Mouse (Mus musculus) midbrain, embryonic 11.5 days (tissue): ENCODE results near the gene Nom1. TPM values are rescaled to one million over a fixed set of nuclear protein-coding genes. Genes with fewer than 3 reads are reported as not detected.

ENCODE experiments used
- ATAC-seq: fragments of 200-750 bp; cut with Nextera tagmentation; 2 replicates; pipeline ENCODE4 v1.8.0; 2017; ENCODE audit warnings: moderate TSS enrichment, moderate library complexity; ENCODE audit not compliant: low FRiP score
- DNase-seq: peaks from one replicate; pipeline ENCODE4 v3.0.0; 2015; ENCODE audit warnings: low spot score; ENCODE audit errors: missing footprints
- H3K27ac ChIP-seq: fragments of 300-500 bp; sonication (generic); 2 replicates; pipeline ENCODE4 v1.5.1; 2014; ENCODE audit warnings: low read depth, low read length
- H3K27me3 ChIP-seq: fragments of 300-500 bp; sonication (generic); 2 replicates; pipeline ENCODE4 v1.6.1; 2014; ENCODE audit warnings: mild to moderate bottlenecking, low read length, moderate library complexity, mixed read lengths; ENCODE audit not compliant: control insufficient read depth, insufficient read depth
- H3K36me3 ChIP-seq: fragments of 300-500 bp; sonication (generic); 2 replicates; pipeline ENCODE4 v1.6.1; 2014; ENCODE audit warnings: mild to moderate bottlenecking, low read length, moderate library complexity, mixed read lengths; ENCODE audit not compliant: control insufficient read depth, insufficient read depth
- H3K4me1 ChIP-seq: fragments of 300-500 bp; sonication (generic); 2 replicates; pipeline ENCODE4 v1.6.1; 2014; ENCODE audit warnings: low read length; ENCODE audit not compliant: control insufficient read depth, insufficient read depth
- H3K4me2 ChIP-seq: fragments of 300-500 bp; sonication (generic); 2 replicates; pipeline ENCODE4 v1.6.1; 2014; ENCODE audit warnings: mild to moderate bottlenecking, moderate library complexity
- H3K4me3 ChIP-seq: fragments of 300-500 bp; sonication (generic); 2 replicates; pipeline ENCODE4 v1.5.1; 2014; ENCODE audit warnings: low read depth, low read length
- H3K9ac ChIP-seq: fragments of 300-500 bp; sonication (generic); 2 replicates; pipeline ENCODE4 v1.6.1; 2014; ENCODE audit warnings: low read length
- H3K9me3 ChIP-seq: fragments of 300-500 bp; sonication (generic); 2 replicates; pipeline ENCODE4 v1.6.1; 2016; ENCODE audit warnings: low read length; ENCODE audit not compliant: control insufficient read depth
- WGBS: fragments of 180-500 bp; shearing (Covaris S2); extraction: QIAGEN DNeasy Blood & Tissue Kit; methylation state at CpG from one replicate; pipeline ENCODE4 v1.1.7; 2014; 5-methylcytosine and 5-hydroxymethylcytosine counted together
- polyA plus RNA-seq: library from polyadenylated mRNA; unstranded; fragments of >200 nt; fragmentation: Nextera tagmentation; extraction: Ambion mirVana; gene quantifications from 2 replicates; pipeline ENCODE4 v1.2.1, GENCODE M21; 2014

Nom1 gene
- polyA plus RNA-seq, 1 experiment from 2014 or later = 26.4 TPM

- Histone ChIP-seq H3K27me3 (peaks cover 92% of the 10 kb centered on the region), H3K4me3 (no peak overlapping the region), H3K9ac (no peak overlapping the region), H3K27ac (no peak overlapping the region), H3K36me3 (no peaks in the 10 kb centered on the region), H3K4me1 (no peaks in the 10 kb centered on the region), H3K9me3 (no peaks in the 10 kb centered on the region), H3K4me2 (no peak overlapping the region)
- ATAC-seq (no peak), DNase-seq (peak; percentile 92)
- WGBS = under 1% methylated on average over 10 of the region's 10 CpGs
Measured at GRCm38 (mm10) chr5:29485941-29486320, 51.5 kb downstream of the Nom1 start.

GRCm38 (mm10) chr5:29487321-29487720 is 52.9 kb downstream of the Nom1 start:
- ATAC-seq (no peak), DNase-seq (peak; percentile 91)
- H3K4me2 ChIP-seq = no peak overlapping the region
- 13% methylated on average over 13 of the region's 13 CpGs for WGBS
- H3K4me1 ChIP-seq = no peaks in the 10 kb centered on the region
- H3K9me3 ChIP-seq = no peaks in the 10 kb centered on the region
- no peaks in the 10 kb centered on the region for H3K36me3 ChIP-seq
- H3K27me3 ChIP-seq = peaks cover 83% of the 10 kb centered on the region
- no peak overlapping the region for H3K27ac ChIP-seq
- H3K9ac ChIP-seq = no peak overlapping the region
- H3K4me3 ChIP-seq = no peak overlapping the region

- H3K27ac ChIP-seq = no peak overlapping the region
- H3K9ac ChIP-seq = no peak overlapping the region
- no peaks in the 10 kb centered on the region for H3K9me3 ChIP-seq
- no peak overlapping the region for H3K4me3 ChIP-seq
- no peak for ATAC-seq
- no peak overlapping the region for H3K4me2 ChIP-seq
- H3K36me3 ChIP-seq = no peaks in the 10 kb centered on the region
- DNase-seq = peak; percentile 41
- 90% methylated on average over 3 of the region's 3 CpGs for WGBS
- H3K4me1 ChIP-seq = no peaks in the 10 kb centered on the region
- H3K27me3 ChIP-seq = no peaks in the 10 kb centered on the region
Measured at GRCm38 (mm10) chr5:29507013-29507412, 72.5 kb downstream of the Nom1 start.

Other genes with a start within 250 kb of the Nom1 start
- gene Rnf32, start 238.7 kb upstream of the Nom1 start, polyA plus RNA-seq = 9.6 and 10.6 TPM in 2 replicates
- 13.9 and 16.5 TPM in 2 replicates for gene Lmbr1, start 56.3 kb upstream of the Nom1 start, polyA plus RNA-seq
- not detected in 2 replicates for gene Mnx1, start 43.8 kb downstream of the Nom1 start, polyA plus RNA-seq
- gene Ube3c, start 134.6 kb downstream of the Nom1 start, polyA plus RNA-seq = 36.2 and 38.3 TPM in 2 replicates